Mouse (Mus musculus): ENCODE measurements around the gene Faim2. TPM values are rescaled to one million over a fixed set of nuclear protein-coding genes. Genes with fewer than 3 reads are reported as not detected.

Gene Faim2
- not detected for polyA plus RNA-seq (2014; fragmentation: Illumina TruSeq; extraction: RNeasy Lipid Tissue Mini Kit (QIAGEN cat#74804); ENCODE audit: low replicate concordance)

GRCm38 (mm10) chr15:99527629-99528353 lies at the start of gene Faim2:
Gene Faim2, minus strand, starts transcription at chr15:99528165.

GRCm38 (mm10) chr15:99474576-99474926 lies 53.4 kb downstream of the Faim2 start, which contains the start of gene Bcdin3d:
Gene Bcdin3d, minus strand, starts transcription at chr15:99474730.

GRCm38 (mm10) chr15:99457606-99458401 lies 70.2 kb downstream of the Faim2 start, which contains the start of gene Nckap5l:
Gene Nckap5l, minus strand, starts transcription at chr15:99457748.

Other genes with a start within 250 kb of the Faim2 start
- gene Prpf40b, start 233.1 kb downstream of the Faim2 start, polyA plus RNA-seq (2014; fragmentation: Illumina TruSeq; extraction: RNeasy Lipid Tissue Mini Kit (QIAGEN cat#74804); ENCODE audit: low replicate concordance) = 1.1 TPM
- gene Fam186b, start 232.3 kb downstream of the Faim2 start, polyA plus RNA-seq (2014; fragmentation: Illumina TruSeq; extraction: RNeasy Lipid Tissue Mini Kit (QIAGEN cat#74804); ENCODE audit: low replicate concordance) = not detected
- 0.48 TPM for gene Fmnl3, start 157.7 kb downstream of the Faim2 start, polyA plus RNA-seq (2014; fragmentation: Illumina TruSeq; extraction: RNeasy Lipid Tissue Mini Kit (QIAGEN cat#74804); ENCODE audit: low replicate concordance)
- 500 TPM for gene Tmbim6, start 135.3 kb downstream of the Faim2 start, polyA plus RNA-seq (2014; fragmentation: Illumina TruSeq; extraction: RNeasy Lipid Tissue Mini Kit (QIAGEN cat#74804); ENCODE audit: low replicate concordance)
- not detected for gene Nckap5l, start 70.4 kb downstream of the Faim2 start, polyA plus RNA-seq (2014; fragmentation: Illumina TruSeq; extraction: RNeasy Lipid Tissue Mini Kit (QIAGEN cat#74804); ENCODE audit: low replicate concordance)
- gene Bcdin3d, start 53.4 kb downstream of the Faim2 start, polyA plus RNA-seq (2014; fragmentation: Illumina TruSeq; extraction: RNeasy Lipid Tissue Mini Kit (QIAGEN cat#74804); ENCODE audit: low replicate concordance) = 1.3 TPM
- gene Aqp2, start 50.9 kb upstream of the Faim2 start, polyA plus RNA-seq (2014; fragmentation: Illumina TruSeq; extraction: RNeasy Lipid Tissue Mini Kit (QIAGEN cat#74804); ENCODE audit: low replicate concordance) = not detected
- gene Aqp5, start 62.6 kb upstream of the Faim2 start, polyA plus RNA-seq (2014; fragmentation: Illumina TruSeq; extraction: RNeasy Lipid Tissue Mini Kit (QIAGEN cat#74804); ENCODE audit: low replicate concordance) = not detected
- gene Aqp6, start 73.2 kb upstream of the Faim2 start, polyA plus RNA-seq (2014; fragmentation: Illumina TruSeq; extraction: RNeasy Lipid Tissue Mini Kit (QIAGEN cat#74804); ENCODE audit: low replicate concordance) = not detected
- 14.3 TPM for gene Racgap1, start 123.5 kb upstream of the Faim2 start, polyA plus RNA-seq (2014; fragmentation: Illumina TruSeq; extraction: RNeasy Lipid Tissue Mini Kit (QIAGEN cat#74804); ENCODE audit: low replicate concordance)
- gene Asic1, start 142.2 kb upstream of the Faim2 start, polyA plus RNA-seq (2014; fragmentation: Illumina TruSeq; extraction: RNeasy Lipid Tissue Mini Kit (QIAGEN cat#74804); ENCODE audit: low replicate concordance) = not detected
- gene Smarcd1, start 174.0 kb upstream of the Faim2 start, polyA plus RNA-seq (2014; fragmentation: Illumina TruSeq; extraction: RNeasy Lipid Tissue Mini Kit (QIAGEN cat#74804); ENCODE audit: low replicate concordance) = 2.5 TPM
- not detected for gene Gm17349, start 177.3 kb upstream of the Faim2 start, polyA plus RNA-seq (2014; fragmentation: Illumina TruSeq; extraction: RNeasy Lipid Tissue Mini Kit (QIAGEN cat#74804); ENCODE audit: low replicate concordance)
- 13.6 TPM for gene Gpd1, start 189.3 kb upstream of the Faim2 start, polyA plus RNA-seq (2014; fragmentation: Illumina TruSeq; extraction: RNeasy Lipid Tissue Mini Kit (QIAGEN cat#74804); ENCODE audit: low replicate concordance)
- gene Cox14, start 197.5 kb upstream of the Faim2 start, polyA plus RNA-seq (2014; fragmentation: Illumina TruSeq; extraction: RNeasy Lipid Tissue Mini Kit (QIAGEN cat#74804); ENCODE audit: low replicate concordance) = 25.1 TPM
- gene Cers5, start 244.7 kb upstream of the Faim2 start, polyA plus RNA-seq (2014; fragmentation: Illumina TruSeq; extraction: RNeasy Lipid Tissue Mini Kit (QIAGEN cat#74804); ENCODE audit: low replicate concordance) = 11.0 TPM

Data from small intestine, adult 10 weeks (tissue).